Mouse (Mus musculus) midbrain, embryonic 11.5 days (tissue): ENCODE measurements around the gene Sult1a1. TPM values are rescaled to one million over a fixed set of nuclear protein-coding genes. Genes with fewer than 3 reads are reported as not detected.
A peak's percentile ranks its signal among the peaks of the same experiment; 100 is the strongest.

Source experiments
- ATAC-seq: fragments of 200-750 bp; cut with Nextera tagmentation; 2 replicates; pipeline ENCODE4 v1.8.0; 2017; ENCODE audit warnings: moderate TSS enrichment, moderate library complexity; ENCODE audit not compliant: low FRiP score
- DNase-seq: peaks from one replicate; pipeline ENCODE4 v3.0.0; 2015; ENCODE audit warnings: low spot score; ENCODE audit errors: missing footprints
- H3K27ac ChIP-seq: fragments of 300-500 bp; sonication (generic); 2 replicates; pipeline ENCODE4 v1.5.1; 2014; ENCODE audit warnings: low read depth, low read length
- H3K27me3 ChIP-seq: fragments of 300-500 bp; sonication (generic); 2 replicates; pipeline ENCODE4 v1.6.1; 2014; ENCODE audit warnings: mild to moderate bottlenecking, low read length, moderate library complexity, mixed read lengths; ENCODE audit not compliant: control insufficient read depth, insufficient read depth
- H3K36me3 ChIP-seq: fragments of 300-500 bp; sonication (generic); 2 replicates; pipeline ENCODE4 v1.6.1; 2014; ENCODE audit warnings: mild to moderate bottlenecking, low read length, moderate library complexity, mixed read lengths; ENCODE audit not compliant: control insufficient read depth, insufficient read depth
- H3K4me1 ChIP-seq: fragments of 300-500 bp; sonication (generic); 2 replicates; pipeline ENCODE4 v1.6.1; 2014; ENCODE audit warnings: low read length; ENCODE audit not compliant: control insufficient read depth, insufficient read depth
- H3K4me2 ChIP-seq: fragments of 300-500 bp; sonication (generic); 2 replicates; pipeline ENCODE4 v1.6.1; 2014; ENCODE audit warnings: mild to moderate bottlenecking, moderate library complexity
- H3K4me3 ChIP-seq: fragments of 300-500 bp; sonication (generic); 2 replicates; pipeline ENCODE4 v1.5.1; 2014; ENCODE audit warnings: low read depth, low read length
- H3K9ac ChIP-seq: fragments of 300-500 bp; sonication (generic); 2 replicates; pipeline ENCODE4 v1.6.1; 2014; ENCODE audit warnings: low read length
- H3K9me3 ChIP-seq: fragments of 300-500 bp; sonication (generic); 2 replicates; pipeline ENCODE4 v1.6.1; 2016; ENCODE audit warnings: low read length; ENCODE audit not compliant: control insufficient read depth
- WGBS: fragments of 180-500 bp; shearing (Covaris S2); extraction: QIAGEN DNeasy Blood & Tissue Kit; methylation state at CpG from one replicate; pipeline ENCODE4 v1.1.7; 2014; 5-methylcytosine and 5-hydroxymethylcytosine counted together
- polyA plus RNA-seq: library from polyadenylated mRNA; unstranded; fragments of >200 nt; fragmentation: Nextera tagmentation; extraction: Ambion mirVana; gene quantifications from 2 replicates; pipeline ENCODE4 v1.2.1, GENCODE M21; 2014

Sult1a1 gene
- polyA plus RNA-seq, 1 experiment from 2014 or later = 0.10 TPM

DNA sequence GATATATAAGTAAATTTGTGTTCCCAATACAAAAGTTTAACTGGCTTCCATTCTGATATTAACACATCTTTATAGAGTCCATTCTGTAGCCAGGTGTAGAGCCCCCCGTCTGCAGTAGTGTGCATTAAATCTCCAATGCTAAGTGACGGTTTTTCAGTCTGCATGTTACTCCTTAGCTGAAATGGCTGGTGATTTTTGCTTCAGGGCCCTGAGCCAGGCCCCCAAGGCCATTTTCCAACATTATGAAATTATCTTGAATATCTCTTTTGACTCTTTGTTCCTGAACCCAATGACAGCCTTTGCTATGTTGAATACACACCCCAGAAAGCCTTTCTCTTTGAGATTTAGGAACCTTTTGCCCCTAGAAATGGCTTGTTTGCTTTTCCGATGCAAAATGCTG, 16.5 kb downstream of the Sult1a1 start:
- Histone ChIP-seq H3K4me3 (no peak overlapping the region), H3K4me2 (no peak overlapping the region), H3K9me3 (no peaks in the 10 kb centered on the region), H3K27ac (no peak overlapping the region), H3K27me3 (no peaks in the 10 kb centered on the region), H3K4me1 (no peaks in the 10 kb centered on the region), H3K36me3 (peaks cover under 1% of the 10 kb centered on the region; the same call in 1 of the 2 replicates), H3K9ac (no peak overlapping the region)
- no peak for DNase-seq
- no peak for ATAC-seq
- 87% methylated on average over 3 of the region's 3 CpGs for WGBS

GRCm38 (mm10) chr7:126657522-126657921, 18.7 kb downstream of the Sult1a1 start:
- no peak overlapping the region for H3K4me3 ChIP-seq
- no peaks in the 10 kb centered on the region for H3K4me1 ChIP-seq
- no peaks in the 10 kb centered on the region for H3K27me3 ChIP-seq
- ATAC-seq (no peak), DNase-seq (no peak)
- no peaks in the 10 kb centered on the region for H3K36me3 ChIP-seq
- WGBS = 97% methylated on average over 1 of the region's 1 CpGs
- H3K4me2 ChIP-seq = no peak overlapping the region
- H3K27ac ChIP-seq = no peak overlapping the region
- no peak overlapping the region for H3K9ac ChIP-seq
- no peaks in the 10 kb centered on the region for H3K9me3 ChIP-seq

DNA sequence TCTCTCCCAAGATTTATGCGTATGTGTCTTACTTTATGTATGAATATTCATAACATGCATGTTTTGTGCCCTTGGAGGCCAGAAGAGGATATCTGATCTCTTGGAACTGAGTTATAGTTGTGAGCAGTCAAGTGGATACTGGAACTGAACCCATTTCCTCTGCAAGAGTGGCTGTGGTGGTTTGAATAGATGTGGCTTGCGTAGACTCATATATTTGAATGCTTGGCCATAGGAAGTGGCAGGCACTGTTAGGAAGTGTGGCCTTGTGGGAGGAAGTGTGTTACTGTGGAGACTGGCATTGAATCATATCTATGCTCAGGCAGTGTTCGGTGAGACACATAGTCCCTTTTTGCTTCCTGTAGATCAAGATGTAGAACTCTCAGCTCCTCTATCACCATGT, 20.5 kb downstream of the Sult1a1 start:
- H3K9me3 ChIP-seq = no peaks in the 10 kb centered on the region
- no peak overlapping the region for H3K27ac ChIP-seq
- H3K4me3 ChIP-seq = no peak overlapping the region
- H3K4me1 ChIP-seq = no peaks in the 10 kb centered on the region
- no peak overlapping the region for H3K9ac ChIP-seq
- H3K27me3 ChIP-seq = no peaks in the 10 kb centered on the region
- ATAC-seq (no peak), DNase-seq (no peak)
- H3K4me2 ChIP-seq = no peak overlapping the region
- H3K36me3 ChIP-seq = no peaks in the 10 kb centered on the region
- 89% methylated on average over 3 of the region's 3 CpGs for WGBS

DNA sequence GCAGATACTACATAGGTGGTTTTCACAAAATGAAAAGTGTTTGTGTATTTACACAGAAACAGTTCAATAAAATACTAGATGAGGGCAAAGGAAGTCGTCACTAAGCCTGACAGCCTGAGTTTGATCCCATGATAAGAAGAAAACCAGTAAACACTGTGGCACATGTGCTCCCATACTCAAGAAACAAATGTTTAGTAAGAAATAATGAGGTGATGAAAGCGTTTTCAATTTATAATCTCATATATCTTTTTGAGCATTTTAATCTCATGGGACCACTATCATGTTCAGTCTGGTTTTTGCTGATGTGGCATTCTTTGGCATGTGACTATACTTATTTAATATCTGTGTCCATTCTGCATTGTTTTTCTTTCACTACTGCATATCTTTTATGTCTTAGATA, 22.2 kb downstream of the Sult1a1 start:
- Histone ChIP-seq H3K36me3 (no peaks in the 10 kb centered on the region), H3K9ac (no peak overlapping the region), H3K27me3 (no peaks in the 10 kb centered on the region), H3K4me2 (no peak overlapping the region), H3K27ac (no peak overlapping the region), H3K9me3 (no peaks in the 10 kb centered on the region), H3K4me1 (peaks cover 3% of the 10 kb centered on the region; the same call in 1 of the 2 replicates), H3K4me3 (no peak overlapping the region)
- DNase-seq = no peak
- no peak for ATAC-seq
- 90% methylated on average over 2 of the region's 2 CpGs for WGBS

GRCm38 (mm10) chr7:126650852-126651251, 25.4 kb downstream of the Sult1a1 start:
- Histone ChIP-seq H3K4me3 (no peak overlapping the region), H3K4me1 (peaks cover 3% of the 10 kb centered on the region; the same call in 1 of the 2 replicates), H3K36me3 (no peaks in the 10 kb centered on the region), H3K9ac (no peak overlapping the region), H3K9me3 (no peaks in the 10 kb centered on the region), H3K27me3 (no peaks in the 10 kb centered on the region), H3K27ac (no peak overlapping the region), H3K4me2 (no peak overlapping the region)
- no peak for DNase-seq
- WGBS = 88% methylated on average over 2 of the region's 2 CpGs
- no peak for ATAC-seq

GRCm38 (mm10) chr7:126649231-126650051, 26.8 kb downstream of the Sult1a1 start, which contains the start of gene Sgf29:
Gene Sgf29 (plus strand): TSS chr7:126649309.
- DNase-seq (peak; percentile 99), ATAC-seq (peak; percentile 98)
- Histone ChIP-seq H3K36me3 (no peaks in the 10 kb centered on the region), H3K4me3 (peak within 1 kb of the TSS; percentile 60), H3K27ac (peak within 1 kb of the TSS; percentile 87), H3K4me1 (peaks cover 3% of the 10 kb centered on the region; the same call in 1 of the 2 replicates), H3K9ac (peak within 1 kb of the TSS; percentile 73), H3K9me3 (no peaks in the 10 kb centered on the region), H3K4me2 (peak within 1 kb of the TSS; percentile 65), H3K27me3 (no peaks in the 10 kb centered on the region)
- WGBS = 1% methylated on average over 56 of the region's 57 CpGs

DNA sequence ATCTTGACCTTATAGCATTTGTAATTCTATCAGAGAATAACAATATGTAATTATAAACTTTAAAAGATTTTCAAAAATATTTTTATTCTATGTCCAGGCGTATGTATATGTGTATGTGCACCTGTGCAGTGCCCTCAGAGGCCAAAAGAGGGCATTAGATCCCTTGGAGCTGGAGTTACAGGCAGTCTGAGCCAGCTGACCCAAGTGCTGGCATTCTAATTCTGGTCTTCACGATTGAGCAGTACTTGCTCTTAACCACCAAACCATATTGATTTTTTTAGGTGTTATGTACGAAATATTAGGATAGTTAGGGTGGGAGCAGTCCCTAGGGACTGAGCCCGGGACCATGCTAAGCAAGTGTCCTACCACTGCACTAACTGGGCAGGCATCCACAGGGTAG, 27.7 kb downstream of the Sult1a1 start:
- 78% methylated on average over 4 of the region's 4 CpGs for WGBS
- ATAC-seq = no peak
- no peaks in the 10 kb centered on the region for H3K27me3 ChIP-seq
- no peak overlapping the region; the same call in 1 of the 2 replicates for H3K4me3 ChIP-seq
- no peaks in the 10 kb centered on the region for H3K36me3 ChIP-seq
- H3K9me3 ChIP-seq = no peaks in the 10 kb centered on the region
- H3K4me2 ChIP-seq = peak overlapping the region; percentile 65
- peak; percentile 83 for DNase-seq
- H3K9ac ChIP-seq = peak overlapping the region; percentile 73
- peaks cover 3% of the 10 kb centered on the region; the same call in 1 of the 2 replicates for H3K4me1 ChIP-seq
- no peak overlapping the region for H3K27ac ChIP-seq

GRCm38 (mm10) chr7:126645708-126646107, 30.5 kb downstream of the Sult1a1 start:
- Histone ChIP-seq H3K4me3 (no peak overlapping the region), H3K9me3 (no peaks in the 10 kb centered on the region), H3K9ac (no peak overlapping the region), H3K27me3 (no peaks in the 10 kb centered on the region), H3K36me3 (no peaks in the 10 kb centered on the region), H3K27ac (no peak overlapping the region), H3K4me2 (no peak overlapping the region), H3K4me1 (peaks cover 3% of the 10 kb centered on the region; the same call in 1 of the 2 replicates)
- DNase-seq = no peak
- no peak for ATAC-seq
- 66% methylated on average over 5 of the region's 5 CpGs for WGBS

DNA sequence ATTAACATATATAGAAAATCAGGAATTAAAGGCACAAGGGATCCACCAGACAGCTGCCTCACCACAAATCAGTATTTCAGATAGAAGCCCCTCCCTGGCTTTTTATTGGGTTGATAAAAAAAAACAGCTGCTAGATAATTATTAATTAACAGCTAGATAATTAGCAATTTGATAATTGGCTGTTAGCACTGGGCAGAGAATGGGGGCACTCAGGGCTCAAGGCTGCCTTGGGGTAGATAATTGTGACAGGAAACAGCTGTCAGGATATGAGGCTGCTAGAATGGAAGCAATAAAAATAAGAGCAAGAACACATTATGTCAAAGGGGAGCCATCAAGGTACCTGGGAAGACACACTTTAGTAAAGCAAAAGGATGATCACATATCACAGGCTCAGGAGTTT, 31.3 kb downstream of the Sult1a1 start:
- H3K9me3 ChIP-seq = no peaks in the 10 kb centered on the region
- no peak overlapping the region for H3K27ac ChIP-seq
- no peak for DNase-seq
- no peaks in the 10 kb centered on the region for H3K27me3 ChIP-seq
- no peaks in the 10 kb centered on the region for H3K36me3 ChIP-seq
- no peak overlapping the region for H3K4me2 ChIP-seq
- no peak overlapping the region for H3K9ac ChIP-seq
- H3K4me1 ChIP-seq = peaks cover 2% of the 10 kb centered on the region; the same call in 1 of the 2 replicates
- no peak for ATAC-seq
- H3K4me3 ChIP-seq = no peak overlapping the region
